Mouse (Mus musculus) intestine, postnatal 0 days (tissue): Measurements from ENCODE around the gene Samd15. TPM values are rescaled to one million over a fixed set of nuclear protein-coding genes. Genes with fewer than 3 reads are reported as not detected.

Experiments
- ATAC-seq: fragments of 200-750 bp; cut with Nextera tagmentation; 2 replicates; pipeline ENCODE4 v1.8.0; 2017; ENCODE audit warnings: mild to moderate bottlenecking, moderate TSS enrichment, moderate library complexity
- H3K27ac ChIP-seq: fragments of 300-500 bp; sonication (generic); 2 replicates; pipeline ENCODE4 v1.5.1; 2014; ENCODE audit warnings: mild to moderate bottlenecking, low read depth, low read length, moderate library complexity
- H3K27me3 ChIP-seq: fragments of 300-500 bp; sonication (generic); replicated peaks from 2 replicates; pipeline ENCODE4 v1.6.1; 2014; ENCODE audit warnings: low read length, mixed read lengths; ENCODE audit not compliant: control insufficient read depth, insufficient read depth
- H3K36me3 ChIP-seq: fragments of 300-500 bp; sonication (generic); 2 replicates; pipeline ENCODE4 v1.6.1; 2014; ENCODE audit warnings: mild to moderate bottlenecking, moderate library complexity; ENCODE audit not compliant: control insufficient read depth, insufficient read depth
- H3K4me1 ChIP-seq: fragments of 300-500 bp; sonication (generic); replicated peaks from 2 replicates; pipeline ENCODE4 v1.6.1; 2014; ENCODE audit warnings: antibody characterized with exemption, low read length, mixed read lengths; ENCODE audit not compliant: control insufficient read depth, insufficient read depth
- H3K4me2 ChIP-seq: fragments of 300-500 bp; sonication (generic); replicated peaks from 2 replicates; pipeline ENCODE4 v1.6.1; 2014; ENCODE audit warnings: low read depth, mild to moderate bottlenecking, moderate library complexity
- H3K4me3 ChIP-seq: fragments of 300-500 bp; sonication (generic); 2 replicates; pipeline ENCODE4 v1.5.1; 2014; ENCODE audit warnings: low read depth, low read length
- H3K9ac ChIP-seq: fragments of 300-500 bp; sonication (generic); 2 replicates; pipeline ENCODE4 v1.6.1; 2014; ENCODE audit warnings: mild to moderate bottlenecking, low read depth, low read length
- H3K9me3 ChIP-seq: fragments of 300-500 bp; sonication (generic); 2 replicates; pipeline ENCODE4 v1.6.1; 2016; ENCODE audit warnings: mixed run types; ENCODE audit not compliant: control insufficient read depth
- CTCF ChIP-seq: sonication (generic); IDR thresholded peaks from 2 replicates; pipeline ENCODE4 v1.5.1; 2016; ENCODE audit warnings: low read depth, mild to moderate bottlenecking, control low read depth, antibody characterized with exemption, moderate library complexity
- WGBS: fragments of 180-500 bp; shearing (Covaris S2); extraction: QIAGEN DNeasy Blood & Tissue Kit; methylation state at CpG from one replicate; pipeline ENCODE4 v1.1.7; 2014; 5-methylcytosine and 5-hydroxymethylcytosine counted together
- polyA plus RNA-seq: library from polyadenylated mRNA; unstranded; fragments of >200 nt; fragmentation: Nextera tagmentation; extraction: Ambion mirVana; gene quantifications from 2 replicates; pipeline ENCODE4 v1.2.1, GENCODE M21; 2015

Gene Samd15
- polyA plus RNA-seq, 1 experiment from 2014 or later = 0.94 TPM

GRCm38 (mm10) chr12:87238632-87239031 is 39.1 kb downstream of the Samd15 start, which contains the start of gene Noxred1:
TSS of gene Noxred1 (minus strand) at chr12:87238732.
- H3K27ac ChIP-seq = no peak within 1 kb of the TSS
- no peak for TF ChIP-seq CTCF
- H3K4me2 ChIP-seq = no peak within 1 kb of the TSS
- no peaks in the 10 kb centered on the region for H3K4me1 ChIP-seq
- H3K27me3 ChIP-seq = no peaks in the 10 kb centered on the region
- H3K4me3 ChIP-seq = no peak within 1 kb of the TSS
- no peaks in the 10 kb centered on the region for H3K9me3 ChIP-seq
- WGBS = 100% methylated on average over 1 of the region's 1 CpGs
- peaks cover 54% of the 10 kb centered on the region for H3K36me3 ChIP-seq
- ATAC-seq = no peak
- no peak within 1 kb of the TSS for H3K9ac ChIP-seq

- WGBS = 79% methylated on average over 6 of the region's 6 CpGs
- Histone ChIP-seq H3K9me3 (no peaks in the 10 kb centered on the region), H3K4me1 (no peaks in the 10 kb centered on the region), H3K9ac (no peak overlapping the region), H3K4me3 (no peak overlapping the region), H3K36me3 (peaks cover 76% of the 10 kb centered on the region), H3K4me2 (no peak overlapping the region), H3K27ac (no peak overlapping the region), H3K27me3 (no peaks in the 10 kb centered on the region)
- TF ChIP-seq CTCF = no peak
- ATAC-seq = no peak
Measured at GRCm38 (mm10) chr12:87250161-87250560, 50.6 kb downstream of the Samd15 start.

- H3K27ac ChIP-seq = no peak overlapping the region
- 94% methylated on average over 6 of the region's 6 CpGs for WGBS
- peaks cover 84% of the 10 kb centered on the region for H3K36me3 ChIP-seq
- H3K27me3 ChIP-seq = no peaks in the 10 kb centered on the region
- no peak overlapping the region for H3K4me2 ChIP-seq
- no peak for ATAC-seq
- no peak overlapping the region for H3K4me3 ChIP-seq
- H3K9me3 ChIP-seq = no peaks in the 10 kb centered on the region
- no peaks in the 10 kb centered on the region for H3K4me1 ChIP-seq
- no peak overlapping the region for H3K9ac ChIP-seq
- TF ChIP-seq CTCF = no peak
Measured at GRCm38 (mm10) chr12:87253878-87254277, 54.4 kb downstream of the Samd15 start.

GRCm38 (mm10) chr12:87256629-87257028 is 57.1 kb downstream of the Samd15 start:
- no peak overlapping the region for H3K4me2 ChIP-seq
- no peak for TF ChIP-seq CTCF
- no peaks in the 10 kb centered on the region for H3K9me3 ChIP-seq
- no peak for ATAC-seq
- H3K27ac ChIP-seq = no peak overlapping the region
- peaks cover 73% of the 10 kb centered on the region for H3K36me3 ChIP-seq
- H3K4me1 ChIP-seq = no peaks in the 10 kb centered on the region
- H3K27me3 ChIP-seq = no peaks in the 10 kb centered on the region
- no peak overlapping the region for H3K4me3 ChIP-seq
- 94% methylated on average over 5 of the region's 5 CpGs for WGBS
- H3K9ac ChIP-seq = no peak overlapping the region

- Histone ChIP-seq H3K4me1 (no peaks in the 10 kb centered on the region), H3K9ac (no peak overlapping the region), H3K4me3 (no peak overlapping the region), H3K36me3 (peaks cover 62% of the 10 kb centered on the region), H3K9me3 (no peaks in the 10 kb centered on the region), H3K27ac (no peak overlapping the region), H3K4me2 (no peak overlapping the region), H3K27me3 (no peaks in the 10 kb centered on the region)
- TF ChIP-seq CTCF = no peak
- 96% methylated on average over 8 of the region's 8 CpGs for WGBS
- no peak for ATAC-seq
Measured at GRCm38 (mm10) chr12:87260562-87260961, 61.0 kb downstream of the Samd15 start.

Other genes starting within 250 kb of the Samd15 start
- 0.46 and 0.55 TPM in 2 replicates for gene Zdhhc22, start 209.3 kb upstream of the Samd15 start, polyA plus RNA-seq
- gene Tmem63c, start 178.4 kb upstream of the Samd15 start, polyA plus RNA-seq = 0.52 and 0.71 TPM in 2 replicates
- gene Ngb, start 97.2 kb upstream of the Samd15 start, polyA plus RNA-seq = 2.0 and 2.8 TPM in 2 replicates
- gene Gstz1, start 52.6 kb upstream of the Samd15 start, polyA plus RNA-seq = 58.8 and 62.4 TPM in 2 replicates
- 5.7 and 6.2 TPM in 2 replicates for gene Pomt2, start 51.8 kb upstream of the Samd15 start, polyA plus RNA-seq
- 0.98 and 1.1 TPM in 2 replicates for gene Tmed8, start 731 bp downstream of the Samd15 start, polyA plus RNA-seq
- 0.14 and 0.21 TPM in 2 replicates for gene Noxred1, start 39.0 kb downstream of the Samd15 start, polyA plus RNA-seq
- gene Vipas39, start 66.5 kb downstream of the Samd15 start, polyA plus RNA-seq = 23.4 and 28.9 TPM in 2 replicates
- 69.7 and 78.3 TPM in 2 replicates for gene Ahsa1, start 66.8 kb downstream of the Samd15 start, polyA plus RNA-seq
- gene Ism2, start 100.0 kb downstream of the Samd15 start, polyA plus RNA-seq = 0.23 and 0.55 TPM in 2 replicates
- 186 and 199 TPM in 2 replicates for gene Sptlc2, start 188.6 kb downstream of the Samd15 start, polyA plus RNA-seq
- gene Slirp, start 244.2 kb downstream of the Samd15 start, polyA plus RNA-seq = 250 and 272 TPM in 2 replicates
- 13.6 and 21.9 TPM in 2 replicates for gene Alkbh1, start 244.3 kb downstream of the Samd15 start, polyA plus RNA-seq